Mouse (Mus musculus) small intestine, adult 2 months (tissue): ENCODE data around the gene Slc16a4.

Source experiments
- CTCF ChIP-seq: fragments of 200-500 bp; IDR thresholded peaks from 2 replicates; pipeline ENCODE4 v1.5.1; 2012; ENCODE audit warnings: low read depth, mild to moderate bottlenecking, control low read depth, inconsistent platforms, low read length, moderate library complexity, mixed read lengths; ENCODE audit not compliant: insufficient replicate concordance, insufficient read length; ENCODE audit errors: extremely low read depth
- POLR2A ChIP-seq: fragments of 200-500 bp; IDR thresholded peaks from 2 replicates; pipeline ENCODE4 v1.6.1; 2012; ENCODE audit warnings: low read depth, mild to moderate bottlenecking, control low read depth, inconsistent platforms, low read length, moderate library complexity

- TF ChIP-seq CTCF (no peak), POLR2A (no peak)
These were observed 4.9 kb upstream of the Slc16a4 start for GRCm38 (mm10) chr3:107286123-107286522.
